Mouse (Mus musculus): ENCODE measurements around the gene Gm13083. TPM values are rescaled to one million over a fixed set of nuclear protein-coding genes. Genes with fewer than 3 reads are reported as not detected.
"Not testable (repeated sequence)": the region's sequence is repeated elsewhere in the genome, so short reads cannot be mapped to it uniquely, and the experiment has no call there.

Gm13083 gene
- polyA plus RNA-seq (2016; fragmentation: Nextera tagmentation; extraction: Ambion mirVana), result not detected in 2 replicates

GRCm38 (mm10) chr4:143614703-143615102 is at the start of gene Gm13083:
Gm13083 (plus strand) TSS chr4:143615003.
- H3K9ac ChIP-seq (replicated peaks); H3K4me1 ChIP-seq (replicated peaks); H3K36me3 ChIP-seq; H3K27me3 ChIP-seq; H3K27ac ChIP-seq; H3K4me2 ChIP-seq; H3K4me3 ChIP-seq (replicated peaks); ATAC-seq (ENCODE audit: insufficient number of reproducible peaks, insufficient read depth, low FRiP score, low TSS enrichment, low read depth): not testable (repeated sequence)
- peaks cover 19% of the 10 kb centered on the region; the same call in 1 of the 2 replicates for H3K9me3 ChIP-seq

DNA sequence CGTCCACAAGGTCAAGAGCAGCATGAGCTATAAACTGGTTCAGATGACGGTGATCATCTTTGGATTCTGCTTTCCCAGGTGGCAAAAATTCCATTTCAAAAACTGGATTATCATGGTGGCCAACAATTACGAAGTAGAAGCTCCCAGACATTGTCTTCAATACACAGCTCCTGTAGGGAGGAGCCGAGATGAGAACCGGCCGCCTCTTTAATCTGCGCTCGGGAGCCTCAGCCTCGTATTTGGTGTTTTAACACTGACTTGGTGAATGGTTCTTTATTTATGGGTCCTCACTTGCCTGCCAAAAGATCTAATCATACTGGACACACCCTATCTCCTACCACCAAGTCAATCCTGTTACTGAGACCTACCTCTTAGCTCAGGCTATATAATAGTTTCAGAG is 2.9 kb upstream of the Gm13083 start:
- 89% methylated on average over 9 of the region's 9 CpGs for WGBS
- not testable (repeated sequence) for H3K9me3 ChIP-seq; H3K27me3 ChIP-seq; H3K4me1 ChIP-seq (replicated peaks); H3K27ac ChIP-seq; ATAC-seq (ENCODE audit: insufficient number of reproducible peaks, insufficient read depth, low FRiP score, low TSS enrichment, low read depth); H3K9ac ChIP-seq (replicated peaks); H3K4me3 ChIP-seq (replicated peaks); H3K36me3 ChIP-seq; H3K4me2 ChIP-seq

GRCm38 (mm10) chr4:143618101-143618500 is 3.3 kb downstream of the Gm13083 start:
- peaks cover 24% of the 10 kb centered on the region for H3K9me3 ChIP-seq
- H3K4me3 ChIP-seq (replicated peaks); H3K4me2 ChIP-seq; ATAC-seq (ENCODE audit: insufficient number of reproducible peaks, insufficient read depth, low FRiP score, low TSS enrichment, low read depth); H3K27me3 ChIP-seq; H3K36me3 ChIP-seq; H3K9ac ChIP-seq (replicated peaks); H3K27ac ChIP-seq; H3K4me1 ChIP-seq (replicated peaks): not testable (repeated sequence)
- 87% methylated on average over 4 of the region's 4 CpGs for WGBS

GRCm38 (mm10) chr4:143657146-143657545 is 42.3 kb downstream of the Gm13083 start, which contains the start of gene Gm13088:
Gm13088 (minus strand) TSS chr4:143657246.
- H3K9ac ChIP-seq (replicated peaks); H3K4me2 ChIP-seq; ATAC-seq (ENCODE audit: insufficient number of reproducible peaks, insufficient read depth, low FRiP score, low TSS enrichment, low read depth); H3K27ac ChIP-seq; H3K27me3 ChIP-seq; H3K4me1 ChIP-seq (replicated peaks); H3K36me3 ChIP-seq; H3K4me3 ChIP-seq (replicated peaks): not testable (repeated sequence)
- peaks cover 20% of the 10 kb centered on the region; the same call in 1 of the 2 replicates for H3K9me3 ChIP-seq

Other genes starting within 250 kb of the Gm13083 start
- not detected in 2 replicates for gene Pramel1, start 220.6 kb upstream of the Gm13083 start, polyA plus RNA-seq (2016; fragmentation: Nextera tagmentation; extraction: Ambion mirVana)
- gene Pramef8, start 202.6 kb upstream of the Gm13083 start, polyA plus RNA-seq (2016; fragmentation: Nextera tagmentation; extraction: Ambion mirVana), result 21.9 and 23.6 TPM in 2 replicates
- gene Oog4, start 164.7 kb upstream of the Gm13083 start, polyA plus RNA-seq (2016; fragmentation: Nextera tagmentation; extraction: Ambion mirVana), result not detected in 2 replicates
- gene Gm13043, start 103.7 kb upstream of the Gm13083 start, polyA plus RNA-seq (2016; fragmentation: Nextera tagmentation; extraction: Ambion mirVana), result not detected in 2 replicates
- not detected in 2 replicates for gene Gm13040, start 79.0 kb upstream of the Gm13083 start, polyA plus RNA-seq (2016; fragmentation: Nextera tagmentation; extraction: Ambion mirVana)
- gene BC080695, start 63.3 kb upstream of the Gm13083 start, polyA plus RNA-seq (2016; fragmentation: Nextera tagmentation; extraction: Ambion mirVana), result not detected in 2 replicates
- gene Gm13057, start 63.3 kb upstream of the Gm13083 start, polyA plus RNA-seq (2016; fragmentation: Nextera tagmentation; extraction: Ambion mirVana), result not detected in 2 replicates
- gene Gm13088, start 42.2 kb downstream of the Gm13083 start, polyA plus RNA-seq (2016; fragmentation: Nextera tagmentation; extraction: Ambion mirVana), result not detected in 2 replicates
- not detected in 2 replicates for gene Gm13089, start 87.7 kb downstream of the Gm13083 start, polyA plus RNA-seq (2016; fragmentation: Nextera tagmentation; extraction: Ambion mirVana)
- gene Gm13078, start 104.5 kb downstream of the Gm13083 start, polyA plus RNA-seq (2016; fragmentation: Nextera tagmentation; extraction: Ambion mirVana), result not detected in 2 replicates
- gene Gm13023, start 174.3 kb downstream of the Gm13083 start, polyA plus RNA-seq (2016; fragmentation: Nextera tagmentation; extraction: Ambion mirVana), result not detected in 2 replicates
- not detected in 2 replicates for gene Gm13084, start 201.1 kb downstream of the Gm13083 start, polyA plus RNA-seq (2016; fragmentation: Nextera tagmentation; extraction: Ambion mirVana)
- gene Gm13103, start 231.5 kb downstream of the Gm13083 start, polyA plus RNA-seq (2016; fragmentation: Nextera tagmentation; extraction: Ambion mirVana), result not detected in 2 replicates